Mouse (Mus musculus) E14TG2a.4 (cell line): ENCODE data around the gene Coq8b.

Experiments used
- CTCF ChIP-seq: conservative IDR thresholded peaks from 2 replicates; pipeline ENCODE4 v1.5.1; 2014; ENCODE audit warnings: low read length
- POU5F1 ChIP-seq: IDR thresholded peaks from 2 replicates; pipeline ENCODE4 v1.6.1; 2014; ENCODE audit warnings: low read length, borderline replicate concordance

- TF ChIP-seq CTCF = no peak
- no peak for TF ChIP-seq POU5F1
These were observed 65.3 kb downstream of the Coq8b start for GRCm38 (mm10) chr7:27298033-27298610.
